Mouse (Mus musculus): ENCODE data around the gene Nrtn. TPM values are rescaled to one million over a fixed set of nuclear protein-coding genes. Genes with fewer than 3 reads are reported as not detected.

Nrtn gene
- polyA plus RNA-seq, 1 experiment, result not detected

- Histone ChIP-seq H3K4me3 (ENCODE audit: insufficient read depth, low read length) (no peak overlapping the region), H3K27ac (ENCODE audit: insufficient read depth, low read length) (no peak overlapping the region), H3K4me1 (ENCODE audit: control insufficient read depth, insufficient read depth, low read length) (no peaks in the 10 kb centered on the region)
- TF ChIP-seq POLR2A (IDR thresholded peaks at IDR 0.05; ENCODE audit: low read depth, low read length), result no peak
- TF ChIP-seq CTCF (IDR thresholded peaks at IDR 0.05; ENCODE audit: borderline replicate concordance, insufficient read depth, low read length), result no peak
Measured at GRCm38 (mm10) chr17:56780291-56780978, 23.1 kb upstream of the Nrtn start.

GRCm38 (mm10) chr17:56778779-56779362 lies 21.5 kb upstream of the Nrtn start:
- no peaks in the 10 kb centered on the region for H3K4me1 ChIP-seq (ENCODE audit: control insufficient read depth, insufficient read depth, low read length)
- H3K27ac ChIP-seq (ENCODE audit: insufficient read depth, low read length), result no peak overlapping the region
- no peak overlapping the region for H3K4me3 ChIP-seq (ENCODE audit: insufficient read depth, low read length)
- TF ChIP-seq CTCF (IDR thresholded peaks at IDR 0.05; ENCODE audit: borderline replicate concordance, insufficient read depth, low read length) (no peak), POLR2A (IDR thresholded peaks at IDR 0.05; ENCODE audit: low read depth, low read length) (no peak)

GRCm38 (mm10) chr17:56777568-56777967 lies 20.2 kb upstream of the Nrtn start:
- no peak overlapping the region for H3K4me3 ChIP-seq (ENCODE audit: insufficient read depth, low read length)
- H3K27ac ChIP-seq (ENCODE audit: insufficient read depth, low read length), result no peak overlapping the region

GRCm38 (mm10) chr17:56769950-56770349 lies 12.6 kb upstream of the Nrtn start, which contains the start of gene Prr22:
Gene Prr22, plus strand, starts transcription at chr17:56770250.
- Histone ChIP-seq H3K27ac (ENCODE audit: insufficient read depth, low read length) (no peak within 1 kb of the TSS), H3K4me3 (ENCODE audit: insufficient read depth, low read length) (no peak within 1 kb of the TSS), H3K4me1 (ENCODE audit: control insufficient read depth, insufficient read depth, low read length) (no peaks in the 10 kb centered on the region)
- TF ChIP-seq CTCF (IDR thresholded peaks at IDR 0.05; ENCODE audit: borderline replicate concordance, insufficient read depth, low read length) (no peak), POLR2A (IDR thresholded peaks at IDR 0.05; ENCODE audit: low read depth, low read length) (no peak)

More at GRCm38 (mm10) chr17:56777568-56777967, 20.2 kb upstream of the Nrtn start:
- TF ChIP-seq POLR2A (IDR thresholded peaks at IDR 0.05; ENCODE audit: low read depth, low read length) (no peak), CTCF (IDR thresholded peaks at IDR 0.05; ENCODE audit: borderline replicate concordance, insufficient read depth, low read length) (no peak)
- H3K4me1 ChIP-seq (ENCODE audit: control insufficient read depth, insufficient read depth, low read length), result no peaks in the 10 kb centered on the region

- no peaks in the 10 kb centered on the region for H3K4me1 ChIP-seq (ENCODE audit: control insufficient read depth, insufficient read depth, low read length)
- no peak overlapping the region for H3K4me3 ChIP-seq (ENCODE audit: insufficient read depth, low read length)
- no peak overlapping the region for H3K27ac ChIP-seq (ENCODE audit: insufficient read depth, low read length)
- TF ChIP-seq POLR2A (IDR thresholded peaks at IDR 0.05; ENCODE audit: low read depth, low read length), result no peak
- no peak for TF ChIP-seq CTCF (IDR thresholded peaks at IDR 0.05; ENCODE audit: borderline replicate concordance, insufficient read depth, low read length)
Measured at GRCm38 (mm10) chr17:56768941-56769340, 11.6 kb upstream of the Nrtn start.

GRCm38 (mm10) chr17:56767531-56768135 lies 10.3 kb upstream of the Nrtn start:
- H3K27ac ChIP-seq (ENCODE audit: insufficient read depth, low read length), result no peak overlapping the region
- no peak for TF ChIP-seq CTCF (IDR thresholded peaks at IDR 0.05; ENCODE audit: borderline replicate concordance, insufficient read depth, low read length)
- H3K4me3 ChIP-seq (ENCODE audit: insufficient read depth, low read length), result no peak overlapping the region
- H3K4me1 ChIP-seq (ENCODE audit: control insufficient read depth, insufficient read depth, low read length), result no peaks in the 10 kb centered on the region

- Histone ChIP-seq H3K27ac (ENCODE audit: insufficient read depth, low read length) (no peak overlapping the region), H3K4me1 (ENCODE audit: control insufficient read depth, insufficient read depth, low read length) (no peaks in the 10 kb centered on the region; the same call in 1 of the 2 replicates), H3K4me3 (ENCODE audit: insufficient read depth, low read length) (no peak overlapping the region)
- TF ChIP-seq POLR2A (IDR thresholded peaks at IDR 0.05; ENCODE audit: low read depth, low read length), result no peak
- TF ChIP-seq CTCF (IDR thresholded peaks at IDR 0.05; ENCODE audit: borderline replicate concordance, insufficient read depth, low read length), result no peak
Measured at GRCm38 (mm10) chr17:56766631-56767405, 9.5 kb upstream of the Nrtn start.

- no peak overlapping the region for H3K27ac ChIP-seq (ENCODE audit: insufficient read depth, low read length)
Measured at GRCm38 (mm10) chr17:56765431-56765830, 8.1 kb upstream of the Nrtn start.

More at GRCm38 (mm10) chr17:56765431-56765830, 8.1 kb upstream of the Nrtn start:
- TF ChIP-seq POLR2A (IDR thresholded peaks at IDR 0.05; ENCODE audit: low read depth, low read length) (no peak; the same call in 1 of the 2 replicates), CTCF (IDR thresholded peaks at IDR 0.05; ENCODE audit: borderline replicate concordance, insufficient read depth, low read length) (no peak)
- no peaks in the 10 kb centered on the region; the same call in 1 of the 2 replicates for H3K4me1 ChIP-seq (ENCODE audit: control insufficient read depth, insufficient read depth, low read length)
- H3K4me3 ChIP-seq (ENCODE audit: insufficient read depth, low read length), result peak overlapping the region; percentile 81
